Mouse (Mus musculus): Measurements from ENCODE around the gene Cdr2l.

DNA sequence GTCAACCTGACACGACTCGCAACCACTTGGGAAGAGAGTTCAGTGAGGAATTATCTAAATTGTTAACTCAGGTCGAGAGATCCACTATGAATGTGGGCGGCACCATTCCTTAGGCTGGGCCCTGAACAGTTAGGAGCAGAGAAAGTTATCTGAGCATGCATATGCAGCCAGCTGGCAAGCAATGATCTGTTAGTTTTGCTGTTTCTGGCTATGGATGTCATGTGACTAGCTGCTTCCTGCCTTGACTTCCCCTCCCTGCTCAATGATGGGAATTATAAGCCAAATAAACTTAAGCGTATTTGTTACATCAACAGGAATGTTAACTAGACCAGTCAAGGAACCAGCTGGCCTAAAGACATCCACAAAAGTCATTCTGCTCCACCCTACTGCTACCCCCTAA is 28.3 kb upstream of the Cdr2l start:
- TF ChIP-seq CTCF (IDR thresholded peaks at IDR 0.05; ENCODE audit: low read depth) (no peak), EP300 (IDR thresholded peaks at IDR 0.05; ENCODE audit: low read depth) (no peak)

Measured in liver, embryonic 14.5 days (tissue).